Mouse (Mus musculus): ENCODE results near the gene Efcab8. TPM values are rescaled to one million over a fixed set of nuclear protein-coding genes. Genes with fewer than 3 reads are reported as not detected.

Efcab8 gene
- 0.23 and 0.29 TPM in 2 replicates for polyA plus RNA-seq (2015; fragmentation: Nextera tagmentation; extraction: Ambion mirVana)

- Histone ChIP-seq H3K9me3 (replicated peaks; ENCODE audit: control insufficient read depth, low read length) (no peaks in the 10 kb centered on the region), H3K9ac (ENCODE audit: low read length) (peak within 1 kb of the TSS; percentile 56), H3K36me3 (ENCODE audit: control insufficient read depth, insufficient read depth, low read length) (no peaks in the 10 kb centered on the region), H3K4me1 (ENCODE audit: control insufficient read depth, insufficient read depth, low read length) (no peaks in the 10 kb centered on the region), H3K27ac (ENCODE audit: low read length) (no peak within 1 kb of the TSS), H3K27me3 (ENCODE audit: control insufficient read depth, insufficient read depth, low read length) (no peaks in the 10 kb centered on the region), H3K4me3 (replicated peaks; ENCODE audit: low read length) (peak within 1 kb of the TSS; percentile 40), H3K4me2 (ENCODE audit: low read depth, low read length) (peak within 1 kb of the TSS; percentile 64)
- ATAC-seq (ENCODE audit: insufficient read depth, low FRiP score): peak; percentile 4; the same call in 1 of the 2 replicates
- 37% methylated on average over 12 of the region's 12 CpGs for WGBS
These were observed at the start of gene Efcab8 for GRCm38 (mm10) chr2:153779394-153779981. Gene Efcab8, plus strand, starts transcription at chr2:153779931.

GRCm38 (mm10) chr2:153734033-153734432 lies 45.7 kb upstream of the Efcab8 start:
- H3K36me3 ChIP-seq (ENCODE audit: control insufficient read depth, insufficient read depth, low read length): no peaks in the 10 kb centered on the region
- H3K9me3 ChIP-seq (replicated peaks; ENCODE audit: control insufficient read depth, low read length): no peaks in the 10 kb centered on the region
- no peaks in the 10 kb centered on the region for H3K27me3 ChIP-seq (ENCODE audit: control insufficient read depth, insufficient read depth, low read length)
- no peak overlapping the region for H3K9ac ChIP-seq (ENCODE audit: low read length)
- H3K4me2 ChIP-seq (ENCODE audit: low read depth, low read length): no peak overlapping the region
- no peak for ATAC-seq (ENCODE audit: insufficient read depth, low FRiP score)
- no peaks in the 10 kb centered on the region for H3K4me1 ChIP-seq (ENCODE audit: control insufficient read depth, insufficient read depth, low read length)
- H3K27ac ChIP-seq (ENCODE audit: low read length): no peak overlapping the region
- WGBS: 71% methylated on average over 4 of the region's 4 CpGs
- H3K4me3 ChIP-seq (replicated peaks; ENCODE audit: low read length): no peak overlapping the region

GRCm38 (mm10) chr2:153740500-153741436 lies 39.0 kb upstream of the Efcab8 start, which contains the start of gene Mapre1:
Gene Mapre1, plus strand, starts transcription at chr2:153741274.
- H3K9me3 ChIP-seq (replicated peaks; ENCODE audit: control insufficient read depth, low read length): no peaks in the 10 kb centered on the region
- peaks cover 19% of the 10 kb centered on the region for H3K4me1 ChIP-seq (ENCODE audit: control insufficient read depth, insufficient read depth, low read length)
- H3K36me3 ChIP-seq (ENCODE audit: control insufficient read depth, insufficient read depth, low read length): no peaks in the 10 kb centered on the region
- peak within 1 kb of the TSS; percentile 94 for H3K27ac ChIP-seq (ENCODE audit: low read length)
- 10% methylated on average over 58 of the region's 58 CpGs for WGBS
- peak; percentile 98 for ATAC-seq (ENCODE audit: insufficient read depth, low FRiP score)
- H3K27me3 ChIP-seq (ENCODE audit: control insufficient read depth, insufficient read depth, low read length): no peaks in the 10 kb centered on the region
- peak within 1 kb of the TSS; percentile 89 for H3K4me2 ChIP-seq (ENCODE audit: low read depth, low read length)
- peak within 1 kb of the TSS; percentile 61 for H3K4me3 ChIP-seq (replicated peaks; ENCODE audit: low read length)
- H3K9ac ChIP-seq (ENCODE audit: low read length): peak within 1 kb of the TSS; percentile 97

- Histone ChIP-seq H3K9ac (ENCODE audit: low read length) (peak overlapping the region; percentile 97), H3K4me1 (ENCODE audit: control insufficient read depth, insufficient read depth, low read length) (peaks cover 19% of the 10 kb centered on the region), H3K27ac (ENCODE audit: low read length) (peak overlapping the region; percentile 94), H3K9me3 (replicated peaks; ENCODE audit: control insufficient read depth, low read length) (no peaks in the 10 kb centered on the region), H3K27me3 (ENCODE audit: control insufficient read depth, insufficient read depth, low read length) (no peaks in the 10 kb centered on the region), H3K4me2 (ENCODE audit: low read depth, low read length) (peak overlapping the region; percentile 89), H3K4me3 (replicated peaks; ENCODE audit: low read length) (peak overlapping the region; percentile 61), H3K36me3 (ENCODE audit: control insufficient read depth, insufficient read depth, low read length) (no peaks in the 10 kb centered on the region)
- 1% methylated on average over 56 of the region's 56 CpGs for WGBS
- ATAC-seq (ENCODE audit: insufficient read depth, low FRiP score): peak; percentile 87
These were observed 38.2 kb upstream of the Efcab8 start for GRCm38 (mm10) chr2:153741437-153742065.

- H3K4me2 ChIP-seq (ENCODE audit: low read depth, low read length): no peak overlapping the region
- no peak overlapping the region for H3K27ac ChIP-seq (ENCODE audit: low read length)
- no peak for ATAC-seq (ENCODE audit: insufficient read depth, low FRiP score)
- H3K9me3 ChIP-seq (replicated peaks; ENCODE audit: control insufficient read depth, low read length): no peaks in the 10 kb centered on the region
- no peak overlapping the region for H3K9ac ChIP-seq (ENCODE audit: low read length)
- H3K4me3 ChIP-seq (replicated peaks; ENCODE audit: low read length): no peak overlapping the region
- H3K4me1 ChIP-seq (ENCODE audit: control insufficient read depth, insufficient read depth, low read length): peaks cover 8% of the 10 kb centered on the region
- no peaks in the 10 kb centered on the region for H3K36me3 ChIP-seq (ENCODE audit: control insufficient read depth, insufficient read depth, low read length)
- no peaks in the 10 kb centered on the region for H3K27me3 ChIP-seq (ENCODE audit: control insufficient read depth, insufficient read depth, low read length)
These were observed 31.7 kb upstream of the Efcab8 start for GRCm38 (mm10) chr2:153747994-153748393.

GRCm38 (mm10) chr2:153750363-153750762 lies 29.4 kb upstream of the Efcab8 start:
- H3K9ac ChIP-seq (ENCODE audit: low read length): no peak overlapping the region
- H3K27me3 ChIP-seq (ENCODE audit: control insufficient read depth, insufficient read depth, low read length): no peaks in the 10 kb centered on the region
- H3K4me3 ChIP-seq (replicated peaks; ENCODE audit: low read length): no peak overlapping the region
- ATAC-seq (ENCODE audit: insufficient read depth, low FRiP score): no peak
- no peak overlapping the region for H3K27ac ChIP-seq (ENCODE audit: low read length)
- 85% methylated on average over 2 of the region's 2 CpGs for WGBS
- H3K4me1 ChIP-seq (ENCODE audit: control insufficient read depth, insufficient read depth, low read length): no peaks in the 10 kb centered on the region
- no peaks in the 10 kb centered on the region for H3K9me3 ChIP-seq (replicated peaks; ENCODE audit: control insufficient read depth, low read length)
- H3K36me3 ChIP-seq (ENCODE audit: control insufficient read depth, insufficient read depth, low read length): no peaks in the 10 kb centered on the region
- no peak overlapping the region for H3K4me2 ChIP-seq (ENCODE audit: low read depth, low read length)

GRCm38 (mm10) chr2:153762121-153762520 lies 17.6 kb upstream of the Efcab8 start:
- ATAC-seq (ENCODE audit: insufficient read depth, low FRiP score): no peak
- no peaks in the 10 kb centered on the region for H3K4me1 ChIP-seq (ENCODE audit: control insufficient read depth, insufficient read depth, low read length)
- no peak overlapping the region for H3K9ac ChIP-seq (ENCODE audit: low read length)
- H3K4me3 ChIP-seq (replicated peaks; ENCODE audit: low read length): no peak overlapping the region
- no peaks in the 10 kb centered on the region for H3K27me3 ChIP-seq (ENCODE audit: control insufficient read depth, insufficient read depth, low read length)
- WGBS: 86% methylated on average over 5 of the region's 5 CpGs
- no peak overlapping the region for H3K4me2 ChIP-seq (ENCODE audit: low read depth, low read length)
- no peak overlapping the region for H3K27ac ChIP-seq (ENCODE audit: low read length)
- peaks cover 19% of the 10 kb centered on the region; the same call in 1 of the 2 replicates for H3K36me3 ChIP-seq (ENCODE audit: control insufficient read depth, insufficient read depth, low read length)
- no peaks in the 10 kb centered on the region for H3K9me3 ChIP-seq (replicated peaks; ENCODE audit: control insufficient read depth, low read length)

GRCm38 (mm10) chr2:153767484-153767883 lies 12.2 kb upstream of the Efcab8 start:
- ATAC-seq (ENCODE audit: insufficient read depth, low FRiP score): no peak
- no peak overlapping the region for H3K27ac ChIP-seq (ENCODE audit: low read length)

GRCm38 (mm10) chr2:153768881-153769280 lies 10.8 kb upstream of the Efcab8 start:
- no peaks in the 10 kb centered on the region for H3K9me3 ChIP-seq (replicated peaks; ENCODE audit: control insufficient read depth, low read length)
- 91% methylated on average over 2 of the region's 2 CpGs for WGBS
- H3K4me3 ChIP-seq (replicated peaks; ENCODE audit: low read length): no peak overlapping the region
- no peak overlapping the region for H3K4me2 ChIP-seq (ENCODE audit: low read depth, low read length)
- H3K36me3 ChIP-seq (ENCODE audit: control insufficient read depth, insufficient read depth, low read length): peaks cover 10% of the 10 kb centered on the region; the same call in 1 of the 2 replicates
- no peak overlapping the region for H3K9ac ChIP-seq (ENCODE audit: low read length)
- no peaks in the 10 kb centered on the region for H3K4me1 ChIP-seq (ENCODE audit: control insufficient read depth, insufficient read depth, low read length)
- H3K27me3 ChIP-seq (ENCODE audit: control insufficient read depth, insufficient read depth, low read length): no peaks in the 10 kb centered on the region
- H3K27ac ChIP-seq (ENCODE audit: low read length): no peak overlapping the region
- no peak for ATAC-seq (ENCODE audit: insufficient read depth, low FRiP score)

More at GRCm38 (mm10) chr2:153767484-153767883, 12.2 kb upstream of the Efcab8 start:
- Histone ChIP-seq H3K36me3 (ENCODE audit: control insufficient read depth, insufficient read depth, low read length) (peaks cover 10% of the 10 kb centered on the region; the same call in 1 of the 2 replicates), H3K4me2 (ENCODE audit: low read depth, low read length) (no peak overlapping the region), H3K4me3 (replicated peaks; ENCODE audit: low read length) (no peak overlapping the region), H3K9me3 (replicated peaks; ENCODE audit: control insufficient read depth, low read length) (no peaks in the 10 kb centered on the region), H3K4me1 (ENCODE audit: control insufficient read depth, insufficient read depth, low read length) (no peaks in the 10 kb centered on the region), H3K27me3 (ENCODE audit: control insufficient read depth, insufficient read depth, low read length) (no peaks in the 10 kb centered on the region), H3K9ac (ENCODE audit: low read length) (no peak overlapping the region)
- 55% methylated on average over 6 of the region's 6 CpGs for WGBS
